Mouse (Mus musculus): ENCODE measurements around the gene Ccnd2.

- TF ChIP-seq CTCF (IDR thresholded peaks at IDR 0.05): no peak
- TF ChIP-seq EP300 (IDR thresholded peaks at IDR 0.05; ENCODE audit: insufficient read depth, low read depth, low read length): no peak
Measured at GRCm38 (mm10) chr6:127152106-127152951, at the start of gene Ccnd2.
